Mouse (Mus musculus): ENCODE measurements around the gene Nkx2-5. TPM values are rescaled to one million over a fixed set of nuclear protein-coding genes. Genes with fewer than 3 reads are reported as not detected.

The Nkx2-5 gene
- polyA plus RNA-seq, 1 experiment from 2014 or later, result not detected

DNA sequence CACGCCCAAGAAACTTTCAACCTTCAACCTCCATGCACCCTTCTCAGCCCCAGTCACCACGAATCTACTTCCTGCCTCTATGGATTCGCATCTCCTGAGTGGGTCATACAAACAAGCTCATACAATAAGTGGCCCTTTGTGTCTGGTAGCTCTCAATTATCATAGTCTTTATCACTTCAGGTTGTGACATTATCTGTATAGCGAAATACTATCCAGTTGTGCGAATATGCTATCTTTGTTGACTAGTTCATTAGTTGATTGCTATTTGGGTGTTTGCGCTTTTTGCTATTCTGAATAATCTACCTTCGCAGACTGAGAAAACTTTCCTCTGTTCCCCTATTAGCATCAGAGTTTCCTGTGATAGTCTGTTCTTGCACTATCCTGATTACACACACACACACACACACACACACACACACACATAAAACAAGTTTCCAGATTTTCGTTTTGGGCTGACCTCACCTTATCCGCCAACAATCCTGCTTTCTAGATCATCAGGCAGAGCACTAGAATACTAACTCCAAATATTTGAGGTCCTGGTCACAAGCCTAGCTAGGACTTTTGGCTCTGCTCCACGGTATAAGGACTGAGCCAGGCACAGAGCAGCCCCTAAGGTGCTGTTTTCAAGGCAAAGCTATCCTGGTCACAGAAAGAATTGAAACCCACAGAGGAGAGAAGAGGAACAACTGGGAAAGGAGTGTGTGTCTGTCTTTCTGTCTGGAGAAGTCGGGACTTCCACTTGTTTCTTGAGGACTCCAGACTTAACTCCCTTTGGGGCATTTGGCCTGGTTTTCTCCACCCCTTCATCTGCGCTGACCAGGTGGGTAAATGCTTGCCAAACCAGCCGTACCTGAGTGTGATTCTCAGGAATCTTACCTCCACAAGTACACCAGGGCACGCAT is 591 bp upstream of the Nkx2-5 start:
- Histone ChIP-seq H3K4me3 (ENCODE audit: inconsistent target) (no peak overlapping the region), H3K79me2 (ENCODE audit: inconsistent target) (no peaks in the 10 kb centered on the region)
- 18% methylated on average over 12 of the region's 14 CpGs for WGBS (ENCODE audit: missing documents)

DNA sequence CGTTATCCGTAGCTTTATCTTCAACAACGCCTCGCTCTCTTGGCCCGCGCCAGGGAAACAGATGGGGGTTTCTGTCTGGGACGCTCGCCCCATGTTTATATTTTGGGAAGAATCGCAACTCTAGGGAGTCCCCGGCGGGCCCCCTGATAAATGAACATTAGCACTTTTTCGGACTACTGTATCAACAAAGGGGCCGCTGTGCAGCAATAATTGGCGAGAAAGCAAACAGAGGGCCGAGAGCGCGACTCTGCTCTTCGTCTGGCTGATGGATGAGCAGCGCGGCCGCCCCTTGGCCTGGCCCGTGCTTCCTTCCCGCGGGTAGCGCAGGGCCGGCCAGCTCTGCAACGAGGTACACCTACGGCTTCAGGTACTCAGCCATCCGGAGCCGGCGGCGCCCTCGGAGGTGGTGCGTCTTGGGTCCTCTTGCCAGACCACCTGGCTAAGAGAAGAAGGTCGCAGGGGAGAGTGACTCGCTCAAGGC is 398 bp downstream of the Nkx2-5 start:
- Histone ChIP-seq H3K4me3 (ENCODE audit: inconsistent target) (no peak overlapping the region), H3K79me2 (ENCODE audit: inconsistent target) (no peaks in the 10 kb centered on the region), H3K27ac (no peak overlapping the region), H3K36me3 (ENCODE audit: inconsistent target) (no peaks in the 10 kb centered on the region)
- WGBS (ENCODE audit: missing documents), result 7% methylated on average over 31 of the region's 36 CpGs

More for the DNA sequence above, 591 bp upstream of the Nkx2-5 start:
- Histone ChIP-seq H3K27ac (no peak overlapping the region), H3K36me3 (ENCODE audit: inconsistent target) (no peaks in the 10 kb centered on the region)

DNA sequence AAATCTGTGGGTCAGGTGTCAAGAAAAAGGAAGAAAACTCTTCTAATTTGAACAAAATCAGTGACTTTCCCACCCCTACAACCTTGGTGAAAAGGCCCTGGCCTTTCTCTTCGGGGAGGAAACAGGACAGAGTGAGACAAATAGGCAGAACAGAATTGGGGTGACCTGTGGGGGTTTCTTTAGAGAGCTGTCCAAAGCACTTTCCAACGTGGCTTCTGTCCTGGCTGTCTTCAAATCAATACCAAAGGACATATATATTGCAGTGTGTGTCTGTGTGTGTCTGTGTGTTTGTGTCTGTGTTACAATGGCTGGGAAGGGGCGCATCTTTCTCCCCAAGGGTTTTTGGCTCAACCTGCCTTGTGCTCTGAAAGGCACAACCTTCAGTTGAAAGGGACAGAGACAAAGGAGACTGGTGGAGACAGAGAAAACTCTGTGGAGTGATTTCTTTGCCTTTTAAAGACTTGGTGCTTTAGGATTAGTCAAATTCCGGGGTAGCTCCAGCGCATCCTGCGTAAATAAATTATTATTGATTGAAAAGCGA is 1.0 kb downstream of the Nkx2-5 start:
- WGBS (ENCODE audit: missing documents), result 3% methylated on average over 7 of the region's 7 CpGs
- no peak overlapping the region for H3K4me3 ChIP-seq (ENCODE audit: inconsistent target)
- no peak overlapping the region for H3K27ac ChIP-seq
- H3K79me2 ChIP-seq (ENCODE audit: inconsistent target), result no peaks in the 10 kb centered on the region
- H3K36me3 ChIP-seq (ENCODE audit: inconsistent target), result no peaks in the 10 kb centered on the region

DNA sequence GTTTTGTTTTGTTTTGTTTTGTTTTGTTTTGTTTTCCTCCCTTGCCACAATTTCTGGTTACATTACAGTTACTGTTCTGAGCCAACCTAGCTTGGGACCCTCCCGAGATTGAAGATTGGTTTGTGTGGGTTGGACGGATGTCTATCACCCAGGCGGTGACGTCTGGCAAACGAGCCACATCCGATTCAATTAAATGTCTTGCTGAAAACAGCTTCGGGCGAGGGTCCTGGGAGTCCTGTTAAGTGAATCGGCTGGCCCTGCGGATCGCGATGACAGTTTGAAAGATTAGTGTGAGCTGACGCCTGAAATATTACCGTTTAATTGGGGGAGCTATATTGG is 1.6 kb downstream of the Nkx2-5 start:
- Histone ChIP-seq H3K27ac (no peak overlapping the region), H3K36me3 (ENCODE audit: inconsistent target) (no peaks in the 10 kb centered on the region), H3K79me2 (ENCODE audit: inconsistent target) (no peaks in the 10 kb centered on the region), H3K4me3 (ENCODE audit: inconsistent target) (no peak overlapping the region)
- 8% methylated on average over 14 of the region's 14 CpGs for WGBS (ENCODE audit: missing documents)

- Histone ChIP-seq H3K79me2 (ENCODE audit: inconsistent target) (no peaks in the 10 kb centered on the region), H3K4me3 (ENCODE audit: inconsistent target) (no peak overlapping the region), H3K27ac (no peak overlapping the region), H3K36me3 (ENCODE audit: inconsistent target) (no peaks in the 10 kb centered on the region)
- 25% methylated on average over 9 of the region's 9 CpGs for WGBS (ENCODE audit: missing documents)
Observed at GRCm38 (mm10) chr17:26842431-26843228, 2.2 kb downstream of the Nkx2-5 start.

DNA sequence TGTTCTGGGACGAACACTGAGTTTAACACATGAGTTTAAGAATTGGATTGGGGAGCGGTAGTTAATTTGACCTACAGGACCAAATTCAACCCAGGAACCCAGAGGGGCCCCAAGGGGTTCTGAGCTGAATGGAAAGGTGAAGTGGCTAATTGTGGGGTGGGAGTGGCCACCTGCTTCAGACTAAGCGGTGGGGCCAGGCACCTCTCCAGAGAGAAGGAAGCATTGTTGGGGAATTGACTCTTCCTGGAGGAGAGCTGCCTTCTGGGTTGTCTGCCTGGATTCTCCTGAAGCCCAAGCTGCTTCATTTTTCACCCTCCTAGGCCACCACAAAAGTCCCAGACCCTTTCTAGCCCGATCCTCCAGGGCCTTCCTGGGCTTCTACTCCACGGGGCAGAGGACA is 2.8 kb downstream of the Nkx2-5 start:
- Histone ChIP-seq H3K79me2 (ENCODE audit: inconsistent target) (no peaks in the 10 kb centered on the region), H3K36me3 (ENCODE audit: inconsistent target) (no peaks in the 10 kb centered on the region), H3K27ac (no peak overlapping the region), H3K4me3 (ENCODE audit: inconsistent target) (no peak overlapping the region)
- WGBS (ENCODE audit: missing documents), result 22% methylated on average over 5 of the region's 5 CpGs

DNA sequence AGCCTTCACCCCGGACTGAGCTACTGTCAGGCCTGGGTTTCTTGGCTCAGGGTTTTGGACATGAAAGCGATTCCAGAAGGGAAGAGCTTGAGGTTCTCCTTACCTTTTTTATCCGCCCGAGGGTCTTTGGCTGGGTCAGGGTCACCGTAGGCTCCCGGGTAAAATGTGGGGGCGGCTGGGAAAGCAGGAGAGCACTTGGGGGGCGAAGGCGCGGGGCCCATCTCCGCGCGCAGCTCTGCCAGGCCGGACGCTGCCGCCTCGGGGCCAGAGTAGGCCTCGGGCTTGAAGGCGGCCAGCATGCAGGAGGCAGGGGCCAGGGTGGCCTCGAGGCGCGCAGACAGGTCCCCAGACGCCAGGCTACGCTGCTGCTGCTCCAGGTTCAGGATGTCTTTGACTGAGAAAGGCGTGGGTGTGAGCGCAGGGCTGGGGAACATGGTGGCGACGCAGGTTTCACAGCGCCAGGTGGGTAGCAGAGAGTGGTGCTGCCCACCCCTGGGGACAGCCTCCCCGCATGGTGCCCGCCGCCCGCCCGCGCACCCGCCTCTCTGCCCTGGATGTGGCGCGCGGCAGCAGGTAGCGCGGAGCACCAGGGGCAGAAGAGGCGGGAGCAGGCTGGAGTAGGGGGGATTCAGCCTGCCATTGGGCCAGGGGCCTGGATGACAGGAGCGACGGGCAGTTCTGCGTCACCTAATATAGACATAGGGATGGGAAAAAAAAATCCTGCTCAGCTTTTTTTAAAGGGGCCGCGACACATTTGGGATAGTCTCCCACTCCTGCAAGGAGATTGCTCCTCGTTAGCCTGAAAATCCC is 3.7 kb downstream of the Nkx2-5 start:
- H3K4me3 ChIP-seq (ENCODE audit: inconsistent target), result no peak overlapping the region
- H3K27ac ChIP-seq, result no peak overlapping the region
- H3K36me3 ChIP-seq (ENCODE audit: inconsistent target), result no peaks in the 10 kb centered on the region
- H3K79me2 ChIP-seq (ENCODE audit: inconsistent target), result no peaks in the 10 kb centered on the region
- 15% methylated on average over 45 of the region's 48 CpGs for WGBS (ENCODE audit: missing documents)

GRCm38 (mm10) chr17:26840439-26840780 is 4.4 kb downstream of the Nkx2-5 start:
- WGBS (ENCODE audit: missing documents), result 30% methylated on average over 9 of the region's 9 CpGs
- H3K79me2 ChIP-seq (ENCODE audit: inconsistent target), result no peaks in the 10 kb centered on the region
- H3K4me3 ChIP-seq (ENCODE audit: inconsistent target), result no peak overlapping the region

DNA sequence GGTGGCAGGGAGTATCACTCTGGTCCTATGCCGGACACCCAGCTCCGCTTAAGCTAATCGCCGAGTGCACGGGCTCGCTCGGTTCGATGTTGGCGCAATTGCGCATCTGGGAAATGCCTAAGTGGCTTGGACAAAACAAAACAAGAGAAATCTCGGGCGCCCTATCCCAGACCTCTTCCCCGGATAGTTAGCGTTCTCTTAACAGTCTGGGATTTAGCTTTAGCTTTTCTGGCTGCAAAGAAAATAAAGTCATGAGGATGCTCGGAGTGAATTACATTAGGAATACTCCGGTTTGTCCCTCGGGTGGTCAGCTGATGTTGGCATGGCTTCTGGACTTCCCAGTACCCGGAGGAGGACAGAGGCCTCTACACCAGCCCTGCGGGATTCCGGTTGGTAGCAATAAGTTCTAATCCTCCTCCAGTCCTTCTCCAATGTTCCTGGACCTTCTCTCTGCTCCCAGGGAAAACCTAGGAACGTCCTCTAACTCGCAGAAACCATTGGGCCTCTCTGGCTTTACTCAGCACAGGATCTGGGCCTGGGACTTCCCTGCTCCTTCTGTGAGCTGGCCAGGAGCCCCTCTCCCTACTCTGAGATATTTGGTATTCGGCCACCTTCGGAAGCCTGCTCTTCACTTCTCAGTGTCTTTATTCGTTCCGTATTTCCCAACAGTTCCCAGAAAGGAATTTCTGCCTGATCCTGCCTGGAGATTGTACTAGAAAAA is 4.9 kb downstream of the Nkx2-5 start:
- Histone ChIP-seq H3K79me2 (ENCODE audit: inconsistent target) (no peaks in the 10 kb centered on the region), H3K27ac (no peak overlapping the region), H3K36me3 (ENCODE audit: inconsistent target) (no peaks in the 10 kb centered on the region), H3K4me3 (ENCODE audit: inconsistent target) (no peak overlapping the region)
- WGBS (ENCODE audit: missing documents), result 9% methylated on average over 26 of the region's 26 CpGs

More at GRCm38 (mm10) chr17:26840439-26840780, 4.4 kb downstream of the Nkx2-5 start:
- Histone ChIP-seq H3K36me3 (ENCODE audit: inconsistent target) (no peaks in the 10 kb centered on the region), H3K27ac (no peak overlapping the region)

DNA sequence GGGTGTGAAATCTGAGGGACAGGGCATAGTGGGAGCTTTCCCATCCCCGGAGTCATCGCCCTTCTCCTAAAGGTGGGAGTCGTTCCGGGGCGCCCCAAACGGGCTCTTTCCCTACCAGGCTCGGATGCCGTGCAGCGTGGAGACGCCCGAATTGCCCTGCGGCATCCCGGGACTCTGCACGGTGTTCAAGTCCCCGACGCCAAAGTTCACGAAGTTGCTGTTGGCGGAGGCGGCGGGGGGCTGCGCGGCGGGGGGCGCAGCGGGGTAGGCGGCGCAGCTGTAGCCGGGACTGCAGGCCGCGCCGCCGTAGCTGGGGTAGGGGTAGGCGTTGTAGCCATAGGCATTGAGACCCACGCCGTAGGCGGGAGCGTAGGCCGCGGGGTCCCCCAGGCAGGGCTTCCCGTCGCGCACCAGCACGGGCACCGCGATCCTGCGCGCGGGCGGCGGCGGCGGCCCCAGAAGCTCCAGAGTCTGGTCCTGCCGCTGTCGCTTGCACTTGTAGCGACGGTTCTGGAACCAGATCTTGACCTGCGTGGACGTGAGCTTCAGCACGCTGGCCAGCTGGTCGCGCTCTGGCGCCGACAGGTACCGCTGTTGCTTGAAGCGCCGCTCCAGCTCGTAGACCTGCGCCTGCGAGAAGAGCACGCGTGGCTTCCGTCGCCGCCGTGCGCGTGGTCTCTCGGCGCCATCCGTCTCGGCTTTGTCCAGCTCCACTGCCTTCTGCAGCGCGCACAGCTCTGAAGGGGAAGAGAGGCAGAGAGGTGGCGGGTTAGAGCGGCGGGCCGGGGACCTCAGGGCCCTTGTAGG is 5.7 kb downstream of the Nkx2-5 start:
- Histone ChIP-seq H3K4me3 (ENCODE audit: inconsistent target) (no peak overlapping the region), H3K36me3 (ENCODE audit: inconsistent target) (no peaks in the 10 kb centered on the region), H3K27ac (no peak overlapping the region), H3K79me2 (ENCODE audit: inconsistent target) (no peaks in the 10 kb centered on the region)
- WGBS (ENCODE audit: missing documents), result 3% methylated on average over 87 of the region's 87 CpGs

- H3K36me3 ChIP-seq (ENCODE audit: inconsistent target), result no peaks in the 10 kb centered on the region
- WGBS (ENCODE audit: missing documents), result 6% methylated on average over 28 of the region's 37 CpGs
Observed at GRCm38 (mm10) chr17:26838191-26838910, 6.5 kb downstream of the Nkx2-5 start.

GRCm38 (mm10) chr17:26837546-26837985 is 7.2 kb downstream of the Nkx2-5 start:
- H3K36me3 ChIP-seq (ENCODE audit: inconsistent target), result no peaks in the 10 kb centered on the region
- H3K4me3 ChIP-seq (ENCODE audit: inconsistent target), result no peak overlapping the region
- no peaks in the 10 kb centered on the region for H3K79me2 ChIP-seq (ENCODE audit: inconsistent target)
- H3K27ac ChIP-seq, result no peak overlapping the region
- 17% methylated on average over 7 of the region's 7 CpGs for WGBS (ENCODE audit: missing documents)

More at GRCm38 (mm10) chr17:26838191-26838910, 6.5 kb downstream of the Nkx2-5 start:
- no peaks in the 10 kb centered on the region for H3K79me2 ChIP-seq (ENCODE audit: inconsistent target)
- H3K4me3 ChIP-seq (ENCODE audit: inconsistent target), result no peak overlapping the region
- H3K27ac ChIP-seq, result no peak overlapping the region

Data from macrophage (primary cell).